Mouse (Mus musculus): ENCODE results near the gene Abcc8. TPM values are rescaled to one million over a fixed set of nuclear protein-coding genes. Genes with fewer than 3 reads are reported as not detected.

Abcc8 gene
- polyA plus RNA-seq, 1 experiment = 4.1 TPM

GRCm38 (mm10) chr7:46146675-46147308 is 33.0 kb downstream of the Abcc8 start:
- no peaks in the 10 kb centered on the region for H3K27me3 ChIP-seq (ENCODE audit: control insufficient read depth, insufficient read depth, low read length)
- TF ChIP-seq CTCF (IDR thresholded peaks at IDR 0.05; ENCODE audit: borderline replicate concordance, control insufficient read depth, extremely low read depth, insufficient read depth, low read length, poor library complexity) (no peak), POLR2A (IDR thresholded peaks at IDR 0.05; ENCODE audit: control insufficient read depth, extremely low read depth, insufficient read depth, low read length, poor library complexity) (no peak)
- H3K4me3 ChIP-seq (ENCODE audit: control insufficient read depth, insufficient read depth, low read length) = no peak overlapping the region
- H3K4me1 ChIP-seq (replicated peaks; ENCODE audit: control insufficient read depth, insufficient read depth, low read length) = no peaks in the 10 kb centered on the region
- no peaks in the 10 kb centered on the region for H3K36me3 ChIP-seq (ENCODE audit: control insufficient read depth, insufficient read depth, low read length)
- H3K27ac ChIP-seq (ENCODE audit: control insufficient read depth, insufficient read depth, low read length) = no peak overlapping the region
- no peak for DNase-seq
- WGBS = 89% methylated on average over 7 of the region's 7 CpGs

DNA sequence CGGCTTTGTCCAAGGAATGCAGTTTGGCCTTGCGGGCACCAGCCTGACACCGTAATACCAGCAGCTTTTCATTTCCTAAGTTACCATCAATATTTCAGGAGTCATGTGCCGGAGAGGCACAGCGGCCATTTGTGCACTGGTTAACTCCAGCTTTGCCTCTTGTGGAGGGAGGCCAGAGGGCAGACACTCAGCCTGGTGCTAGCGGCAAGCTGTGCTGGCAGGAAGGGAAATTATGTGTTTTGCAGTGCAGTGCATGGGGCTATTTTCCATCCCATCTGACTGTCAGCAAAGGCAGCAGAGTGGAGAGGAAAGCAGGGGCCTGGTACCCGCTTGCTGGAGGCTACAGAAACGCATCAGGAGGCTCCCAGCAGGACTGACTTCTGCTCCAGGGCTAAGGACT is 35.8 kb downstream of the Abcc8 start:
- no peak for DNase-seq
- no peak overlapping the region for H3K27ac ChIP-seq (ENCODE audit: control insufficient read depth, insufficient read depth, low read length)
- H3K4me3 ChIP-seq (ENCODE audit: control insufficient read depth, insufficient read depth, low read length) = no peak overlapping the region
- H3K36me3 ChIP-seq (ENCODE audit: control insufficient read depth, insufficient read depth, low read length) = no peaks in the 10 kb centered on the region
- no peaks in the 10 kb centered on the region for H3K27me3 ChIP-seq (ENCODE audit: control insufficient read depth, insufficient read depth, low read length)
- H3K4me1 ChIP-seq (replicated peaks; ENCODE audit: control insufficient read depth, insufficient read depth, low read length) = no peaks in the 10 kb centered on the region
- 86% methylated on average over 8 of the region's 8 CpGs for WGBS
- TF ChIP-seq CTCF (IDR thresholded peaks at IDR 0.05; ENCODE audit: borderline replicate concordance, control insufficient read depth, extremely low read depth, insufficient read depth, low read length, poor library complexity) (no peak), POLR2A (IDR thresholded peaks at IDR 0.05; ENCODE audit: control insufficient read depth, extremely low read depth, insufficient read depth, low read length, poor library complexity) (no peak)

GRCm38 (mm10) chr7:46138329-46138930 is 41.4 kb downstream of the Abcc8 start:
- no peak for TF ChIP-seq POLR2A (IDR thresholded peaks at IDR 0.05; ENCODE audit: control insufficient read depth, extremely low read depth, insufficient read depth, low read length, poor library complexity)
- TF ChIP-seq CTCF (IDR thresholded peaks at IDR 0.05; ENCODE audit: borderline replicate concordance, control insufficient read depth, extremely low read depth, insufficient read depth, low read length, poor library complexity) = no peak
- H3K27ac ChIP-seq (ENCODE audit: control insufficient read depth, insufficient read depth, low read length) = no peak overlapping the region
- H3K36me3 ChIP-seq (ENCODE audit: control insufficient read depth, insufficient read depth, low read length) = no peaks in the 10 kb centered on the region
- no peaks in the 10 kb centered on the region for H3K27me3 ChIP-seq (ENCODE audit: control insufficient read depth, insufficient read depth, low read length)
- no peak for DNase-seq
- H3K4me1 ChIP-seq (replicated peaks; ENCODE audit: control insufficient read depth, insufficient read depth, low read length) = no peaks in the 10 kb centered on the region
- H3K4me3 ChIP-seq (ENCODE audit: control insufficient read depth, insufficient read depth, low read length) = no peak overlapping the region
- 62% methylated on average over 7 of the region's 7 CpGs for WGBS

- H3K36me3 ChIP-seq (ENCODE audit: control insufficient read depth, insufficient read depth, low read length) = no peaks in the 10 kb centered on the region
- no peak for DNase-seq
- WGBS = 30% methylated on average over 7 of the region's 7 CpGs
- no peak overlapping the region for H3K4me3 ChIP-seq (ENCODE audit: control insufficient read depth, insufficient read depth, low read length)
- H3K4me1 ChIP-seq (replicated peaks; ENCODE audit: control insufficient read depth, insufficient read depth, low read length) = no peaks in the 10 kb centered on the region
- H3K27me3 ChIP-seq (ENCODE audit: control insufficient read depth, insufficient read depth, low read length) = no peaks in the 10 kb centered on the region
- no peak for TF ChIP-seq CTCF (IDR thresholded peaks at IDR 0.05; ENCODE audit: borderline replicate concordance, control insufficient read depth, extremely low read depth, insufficient read depth, low read length, poor library complexity)
- TF ChIP-seq POLR2A (IDR thresholded peaks at IDR 0.05; ENCODE audit: control insufficient read depth, extremely low read depth, insufficient read depth, low read length, poor library complexity) = no peak
- H3K27ac ChIP-seq (ENCODE audit: control insufficient read depth, insufficient read depth, low read length) = no peak overlapping the region
Observed at GRCm38 (mm10) chr7:46133858-46134257, 46.0 kb downstream of the Abcc8 start.

GRCm38 (mm10) chr7:46132229-46132628 is 47.6 kb downstream of the Abcc8 start:
- TF ChIP-seq POLR2A (IDR thresholded peaks at IDR 0.05; ENCODE audit: control insufficient read depth, extremely low read depth, insufficient read depth, low read length, poor library complexity) = no peak
- no peak for TF ChIP-seq CTCF (IDR thresholded peaks at IDR 0.05; ENCODE audit: borderline replicate concordance, control insufficient read depth, extremely low read depth, insufficient read depth, low read length, poor library complexity)
- Histone ChIP-seq H3K27me3 (ENCODE audit: control insufficient read depth, insufficient read depth, low read length) (no peaks in the 10 kb centered on the region), H3K27ac (ENCODE audit: control insufficient read depth, insufficient read depth, low read length) (no peak overlapping the region), H3K4me1 (replicated peaks; ENCODE audit: control insufficient read depth, insufficient read depth, low read length) (no peaks in the 10 kb centered on the region), H3K4me3 (ENCODE audit: control insufficient read depth, insufficient read depth, low read length) (no peak overlapping the region), H3K36me3 (ENCODE audit: control insufficient read depth, insufficient read depth, low read length) (no peaks in the 10 kb centered on the region)
- no peak for DNase-seq
- 93% methylated on average over 12 of the region's 12 CpGs for WGBS

GRCm38 (mm10) chr7:46131806-46132205 is 48.0 kb downstream of the Abcc8 start:
- no peaks in the 10 kb centered on the region for H3K36me3 ChIP-seq (ENCODE audit: control insufficient read depth, insufficient read depth, low read length)
- H3K4me3 ChIP-seq (ENCODE audit: control insufficient read depth, insufficient read depth, low read length) = no peak overlapping the region
- no peaks in the 10 kb centered on the region for H3K27me3 ChIP-seq (ENCODE audit: control insufficient read depth, insufficient read depth, low read length)
- no peak overlapping the region for H3K27ac ChIP-seq (ENCODE audit: control insufficient read depth, insufficient read depth, low read length)
- DNase-seq = no peak
- TF ChIP-seq POLR2A (IDR thresholded peaks at IDR 0.05; ENCODE audit: control insufficient read depth, extremely low read depth, insufficient read depth, low read length, poor library complexity) = no peak
- no peak for TF ChIP-seq CTCF (IDR thresholded peaks at IDR 0.05; ENCODE audit: borderline replicate concordance, control insufficient read depth, extremely low read depth, insufficient read depth, low read length, poor library complexity)
- whole genome bisulfite sequencing = 80% methylated on average over 8 of the region's 8 CpGs
- no peaks in the 10 kb centered on the region for H3K4me1 ChIP-seq (replicated peaks; ENCODE audit: control insufficient read depth, insufficient read depth, low read length)

Data from thymus, adult 2 months (tissue).